ENCODE assay signal across 1 mouse cellular context in the genomic region with DNA sequence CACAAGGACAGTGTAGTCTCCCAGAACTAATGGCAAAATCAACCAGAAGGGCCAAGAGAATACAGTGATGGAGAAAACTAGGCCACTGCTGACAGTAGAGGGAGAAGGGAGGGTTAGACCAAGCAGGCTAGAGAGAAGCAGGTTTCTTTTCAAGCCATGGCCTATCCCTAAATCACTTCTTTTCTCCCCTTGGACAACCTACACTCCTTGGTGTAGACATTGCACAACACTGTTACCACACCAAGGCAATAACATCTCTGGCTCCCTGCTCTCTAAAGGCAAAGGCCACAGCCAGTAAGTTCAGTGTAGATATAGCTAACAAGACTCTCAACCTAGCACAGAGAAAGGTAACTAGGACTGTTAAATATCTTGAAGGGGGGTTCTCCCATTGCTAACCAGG.
TF ChIP-seq lines count a peak whose summit lies in the region.

No protein-coding gene starts in this region.

TF ChIP-seq in CH12.LX, 34 proteins besides CTCF, POLR2A, EP300 and RAD21 (continued from another document):
- no peak for TF ChIP-seq NRF1 (IDR thresholded peaks at IDR 0.05; ENCODE audit: low read depth, low read length)
- TF ChIP-seq MXI1 (IDR thresholded peaks at IDR 0.05; ENCODE audit: low read depth, low read length) = no peak
- TF ChIP-seq SMC3 (IDR thresholded peaks at IDR 0.05; ENCODE audit: low read depth, low read length) = no peak
- TF ChIP-seq MAZ (IDR thresholded peaks at IDR 0.05; ENCODE audit: low read depth, low read length) = no peak
- no peak for TF ChIP-seq MYC (IDR thresholded peaks at IDR 0.05; ENCODE audit: low read depth, low read length)
- TF ChIP-seq HCFC1 (IDR thresholded peaks at IDR 0.05; ENCODE audit: low read depth, low read length) = no peak
- no peak for TF ChIP-seq MAX (IDR thresholded peaks at IDR 0.05; ENCODE audit: low read length)
- TF ChIP-seq UBTF (IDR thresholded peaks at IDR 0.05; ENCODE audit: low read depth, low read length) = no peak
- no peak for TF ChIP-seq ZC3H11A (IDR thresholded peaks at IDR 0.05; ENCODE audit: low read depth, low read length)
- no peak for TF ChIP-seq RCOR1 (conservative IDR thresholded peaks at IDR 0.05; ENCODE audit: low read depth, low read length)
- TF ChIP-seq E2F4 (IDR thresholded peaks at IDR 0.05; ENCODE audit: insufficient replicate concordance, low read depth, low read length) = no peak
- TF ChIP-seq JUN (IDR thresholded peaks at IDR 0.05; ENCODE audit: insufficient read depth, low read depth, low read length) = no peak
- TF ChIP-seq TBP (conservative IDR thresholded peaks at IDR 0.05; ENCODE audit: low read depth, low read length) = no peak
